Mouse (Mus musculus) forebrain, embryonic 16.5 days (tissue): ENCODE measurements at regions not wholly inside any gene's neighbourhood (a gene's known extent, or its start where the extent isn't known, plus 50 kb on each side); places are given as distances from the start of the nearest gene placed in this dataset.

Source experiments
- ATAC-seq: fragments of 200-750 bp; cut with Nextera tagmentation; 2 replicates; pipeline ENCODE4 v1.8.0; 2017; ENCODE audit warnings: mild to moderate bottlenecking, moderate library complexity
- H3K27ac ChIP-seq: fragments of 300-500 bp; sonication (generic); 2 replicates; pipeline ENCODE4 v1.5.1; 2014; ENCODE audit warnings: low read length, control low read depth
- H3K27me3 ChIP-seq: fragments of 300-500 bp; sonication (generic); replicated peaks from 2 replicates; pipeline ENCODE4 v1.6.1; 2014; ENCODE audit warnings: low read length; ENCODE audit not compliant: control insufficient read depth, insufficient read depth
- H3K36me3 ChIP-seq: fragments of 300-500 bp; sonication (generic); 2 replicates; pipeline ENCODE4 v1.6.1; 2014; ENCODE audit not compliant: control insufficient read depth, insufficient read depth
- H3K4me1 ChIP-seq: fragments of 300-500 bp; sonication (generic); replicated peaks from 2 replicates; pipeline ENCODE4 v1.6.1; 2014; ENCODE audit warnings: low read length; ENCODE audit not compliant: control insufficient read depth, insufficient read depth
- H3K4me2 ChIP-seq: fragments of 300-500 bp; sonication (generic); 2 replicates; pipeline ENCODE4 v1.6.1; 2014; ENCODE audit warnings: mild to moderate bottlenecking, low read length, control low read depth
- H3K4me3 ChIP-seq: fragments of 300-500 bp; sonication (generic); replicated peaks from 2 replicates; pipeline ENCODE4 v1.5.1; 2014; ENCODE audit warnings: mild to moderate bottlenecking, low read length, control low read depth
- H3K9ac ChIP-seq: fragments of 300-500 bp; sonication (generic); replicated peaks from 2 replicates; pipeline ENCODE4 v1.6.1; 2014; ENCODE audit warnings: low read depth, low read length, control low read depth
- H3K9me3 ChIP-seq: fragments of 300-500 bp; sonication (generic); 2 replicates; pipeline ENCODE4 v1.6.1; 2016; ENCODE audit warnings: low read length; ENCODE audit not compliant: control insufficient read depth
- WGBS: fragments of 180-500 bp; shearing (Covaris S2); extraction: QIAGEN DNeasy Blood & Tissue Kit; methylation state at CpG from one replicate; pipeline ENCODE4 v1.1.7; 2014; 5-methylcytosine and 5-hydroxymethylcytosine counted together

GRCm38 (mm10) chr8:107669608-107670007 is 81.3 kb upstream of the Psmd7 start:
- no peak overlapping the region for H3K4me2 ChIP-seq

DNA sequence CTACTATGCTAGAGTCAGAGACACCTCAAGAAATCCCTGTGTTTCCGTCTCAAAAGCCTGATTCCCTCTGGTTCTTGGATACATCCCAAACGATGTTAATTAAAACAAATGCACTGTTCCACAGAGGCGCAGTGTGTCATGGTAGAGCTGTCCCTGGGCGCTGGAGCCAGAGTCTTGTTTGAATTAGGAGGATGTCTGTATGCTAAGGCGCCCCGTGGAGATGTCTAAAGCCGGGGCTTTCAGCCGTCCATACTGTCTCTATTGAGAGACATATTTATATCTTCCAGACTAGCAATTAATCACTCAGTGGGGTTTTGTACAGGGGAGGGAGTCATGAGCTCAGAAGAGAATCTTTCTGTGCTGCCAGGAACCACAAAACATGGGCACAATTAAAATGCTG is 83.2 kb upstream of the Psmd7 start:
- peak; percentile 80 for ATAC-seq
- H3K4me2 ChIP-seq, result peak overlapping the region; percentile 26; the same call in 1 of the 2 replicates

More at GRCm38 (mm10) chr8:107669608-107670007, 81.3 kb upstream of the Psmd7 start:
- WGBS, result 76% methylated on average over 5 of the region's 5 CpGs
- Histone ChIP-seq H3K27me3 (0 out of 2 replicates have a peak, but pooled peaks cover 2% of the 10 kb centered on the region), H3K27ac (no peak overlapping the region), H3K4me1 (peaks cover 10% of the 10 kb centered on the region), H3K36me3 (no peaks in the 10 kb centered on the region), H3K9me3 (no peaks in the 10 kb centered on the region), H3K9ac (no peak overlapping the region), H3K4me3 (no peak overlapping the region)
- no peak for ATAC-seq

GRCm38 (mm10) chr8:107672691-107673090 is 84.4 kb upstream of the Psmd7 start:
- Histone ChIP-seq H3K36me3 (no peaks in the 10 kb centered on the region), H3K9ac (no peak overlapping the region), H3K27ac (no peak overlapping the region), H3K4me3 (no peak overlapping the region), H3K4me2 (no peak overlapping the region), H3K27me3 (no peaks in the 10 kb centered on the region), H3K9me3 (0 out of 2 replicates have a peak, but pooled peaks cover under 1% of the 10 kb centered on the region), H3K4me1 (peaks cover 10% of the 10 kb centered on the region)
- whole genome bisulfite sequencing, result 93% methylated on average over 6 of the region's 6 CpGs
- ATAC-seq, result no peak

More for the DNA sequence above, 83.2 kb upstream of the Psmd7 start:
- H3K36me3 ChIP-seq, result no peaks in the 10 kb centered on the region
- no peak overlapping the region for H3K4me3 ChIP-seq
- H3K27me3 ChIP-seq, result no peaks in the 10 kb centered on the region
- 22% methylated on average over 8 of the region's 8 CpGs for WGBS
- H3K27ac ChIP-seq, result no peak overlapping the region
- H3K9me3 ChIP-seq, result no peaks in the 10 kb centered on the region
- H3K4me1 ChIP-seq, result peaks cover 10% of the 10 kb centered on the region
- H3K9ac ChIP-seq, result no peak overlapping the region

GRCm38 (mm10) chr8:107682066-107682465 is 93.8 kb upstream of the Psmd7 start:
- WGBS, result 95% methylated on average over 11 of the region's 11 CpGs
- Histone ChIP-seq H3K27me3 (no peaks in the 10 kb centered on the region), H3K9me3 (0 out of 2 replicates have a peak, but pooled peaks cover 3% of the 10 kb centered on the region), H3K4me3 (no peak overlapping the region), H3K4me1 (no peaks in the 10 kb centered on the region; the same call in 1 of the 2 replicates), H3K27ac (no peak overlapping the region), H3K4me2 (no peak overlapping the region), H3K9ac (no peak overlapping the region), H3K36me3 (no peaks in the 10 kb centered on the region)
- ATAC-seq, result no peak

- no peak for ATAC-seq
- H3K4me1 ChIP-seq, result no peaks in the 10 kb centered on the region; the same call in 1 of the 2 replicates
- H3K27me3 ChIP-seq, result no peaks in the 10 kb centered on the region
- peak overlapping the region; percentile 23; the same call in 1 of the 2 replicates for H3K4me2 ChIP-seq
- no peak overlapping the region for H3K4me3 ChIP-seq
- no peak overlapping the region for H3K9ac ChIP-seq
- H3K27ac ChIP-seq, result no peak overlapping the region
- 62% methylated on average over 29 of the region's 29 CpGs for WGBS
- no peaks in the 10 kb centered on the region for H3K36me3 ChIP-seq
- no peaks in the 10 kb centered on the region for H3K9me3 ChIP-seq
These were observed 96.7 kb upstream of the Psmd7 start for GRCm38 (mm10) chr8:107684721-107685691.

DNA sequence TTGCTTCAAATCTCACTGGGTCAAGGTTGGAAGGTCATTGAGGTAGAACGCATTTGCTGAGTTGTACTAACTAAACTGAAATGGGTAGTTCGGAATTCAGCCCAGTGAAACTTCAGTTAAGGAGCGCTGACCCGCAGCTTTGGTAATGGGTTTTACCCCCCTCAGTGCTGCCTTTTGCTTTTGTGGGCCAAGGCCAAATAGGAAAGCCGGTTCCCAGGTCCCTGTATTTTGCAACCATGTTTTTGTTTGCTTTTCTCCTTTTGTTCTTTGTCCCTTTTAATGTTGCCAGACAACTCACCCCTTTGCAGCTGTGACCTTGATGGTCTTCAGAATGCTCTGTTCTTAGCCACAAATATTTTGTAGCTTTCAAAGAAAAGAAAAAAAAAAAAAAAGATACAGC is 98.7 kb upstream of the Psmd7 start:
- WGBS, result 64% methylated on average over 5 of the region's 5 CpGs
- Histone ChIP-seq H3K4me3 (no peak overlapping the region), H3K36me3 (no peaks in the 10 kb centered on the region), H3K27ac (no peak overlapping the region), H3K9ac (no peak overlapping the region), H3K4me1 (no peaks in the 10 kb centered on the region; the same call in 1 of the 2 replicates), H3K27me3 (no peaks in the 10 kb centered on the region), H3K9me3 (no peaks in the 10 kb centered on the region), H3K4me2 (no peak overlapping the region)
- no peak for ATAC-seq

- Histone ChIP-seq H3K4me2 (no peak overlapping the region), H3K4me3 (no peak overlapping the region), H3K4me1 (no peaks in the 10 kb centered on the region; the same call in 1 of the 2 replicates), H3K36me3 (no peaks in the 10 kb centered on the region), H3K27me3 (no peaks in the 10 kb centered on the region), H3K9me3 (no peaks in the 10 kb centered on the region), H3K9ac (no peak overlapping the region), H3K27ac (no peak overlapping the region)
- peak; percentile 52; the same call in 1 of the 2 replicates for ATAC-seq
- WGBS, result 69% methylated on average over 9 of the region's 9 CpGs
These were observed 99.3 kb upstream of the Psmd7 start for GRCm38 (mm10) chr8:107687529-107687928.

DNA sequence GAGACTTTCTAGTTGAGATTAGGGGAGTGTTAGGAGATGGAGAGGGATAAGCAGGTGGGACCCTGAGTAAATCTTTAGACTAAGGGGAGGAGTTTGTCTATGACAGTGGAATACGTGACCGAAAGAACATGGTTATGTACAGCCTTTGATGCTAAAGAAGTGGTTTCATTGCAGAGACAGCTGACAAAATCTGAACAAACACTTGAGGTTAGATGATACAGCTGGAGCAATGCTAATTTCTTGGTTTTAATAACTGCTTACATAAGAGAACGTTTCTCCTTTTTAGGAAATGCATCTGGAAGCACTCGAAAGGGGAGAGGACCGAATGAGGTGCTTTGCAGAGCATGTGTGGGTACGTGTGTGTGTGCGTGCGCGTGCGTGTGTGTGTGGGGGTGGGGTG is 100.8 kb upstream of the Psmd7 start:
- 0 out of 2 replicates have a peak, but pooled peaks have one; percentile 43 for ATAC-seq
- H3K27ac ChIP-seq, result no peak overlapping the region
- H3K9ac ChIP-seq, result no peak overlapping the region
- no peaks in the 10 kb centered on the region; the same call in 1 of the 2 replicates for H3K4me1 ChIP-seq
- no peak overlapping the region for H3K4me2 ChIP-seq
- no peak overlapping the region for H3K4me3 ChIP-seq
- H3K27me3 ChIP-seq, result no peaks in the 10 kb centered on the region
- 82% methylated on average over 10 of the region's 10 CpGs for WGBS
- H3K9me3 ChIP-seq, result no peaks in the 10 kb centered on the region
- H3K36me3 ChIP-seq, result no peaks in the 10 kb centered on the region

DNA sequence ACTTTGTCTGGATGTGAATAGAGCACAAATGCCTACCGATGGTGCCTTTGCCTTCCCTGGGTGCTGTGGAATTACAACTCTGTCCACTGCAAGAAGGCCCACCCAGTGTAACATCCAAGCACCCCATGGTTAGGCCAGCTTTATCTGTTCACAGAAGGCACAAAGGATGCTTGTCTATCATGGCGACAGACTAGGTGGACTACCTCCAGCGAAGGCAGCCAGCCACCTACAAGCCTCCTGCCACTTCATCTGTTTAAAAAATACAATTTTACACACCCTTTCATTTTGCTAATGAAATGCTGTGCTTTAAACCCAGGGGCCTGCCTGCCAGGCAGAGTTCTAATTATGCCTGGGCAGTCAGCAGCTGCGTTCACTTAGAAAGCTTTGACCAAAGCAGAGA is 103.0 kb upstream of the Psmd7 start:
- no peak overlapping the region for H3K4me3 ChIP-seq
- H3K27me3 ChIP-seq, result no peaks in the 10 kb centered on the region
- H3K4me2 ChIP-seq, result no peak overlapping the region
- whole genome bisulfite sequencing, result 71% methylated on average over 4 of the region's 4 CpGs
- H3K9ac ChIP-seq, result no peak overlapping the region
- H3K27ac ChIP-seq, result no peak overlapping the region
- no peaks in the 10 kb centered on the region for H3K4me1 ChIP-seq
- no peaks in the 10 kb centered on the region for H3K36me3 ChIP-seq
- ATAC-seq, result no peak
- H3K9me3 ChIP-seq, result no peaks in the 10 kb centered on the region
